Mouse (Mus musculus): ENCODE results near the gene Trio.
A peak's percentile ranks its signal among the peaks of the same experiment; 100 is the strongest.

Trio gene

DNA sequence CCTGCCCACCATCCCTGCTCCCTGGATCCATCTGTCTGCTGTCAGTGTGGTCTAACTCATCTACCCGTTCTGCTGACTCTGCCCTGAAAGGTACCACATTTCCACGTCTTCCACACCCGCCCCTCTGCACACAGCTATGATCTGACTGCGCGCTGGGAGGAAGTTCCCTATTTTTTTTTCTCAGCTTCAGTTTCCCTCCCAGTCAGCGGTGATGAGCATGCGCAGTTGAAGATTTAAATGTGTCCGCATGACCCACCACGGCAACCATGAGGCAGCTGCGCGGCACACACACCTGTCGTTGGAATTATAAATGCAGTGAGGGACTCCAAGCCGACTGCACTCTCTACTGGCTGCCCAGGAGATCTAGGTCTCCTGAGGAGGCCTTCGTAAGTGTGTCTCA is 142.8 kb downstream of the Trio start:
- peak; percentile 21 for DNase-seq (ENCODE audit: low read depth, low spot score)

DNA sequence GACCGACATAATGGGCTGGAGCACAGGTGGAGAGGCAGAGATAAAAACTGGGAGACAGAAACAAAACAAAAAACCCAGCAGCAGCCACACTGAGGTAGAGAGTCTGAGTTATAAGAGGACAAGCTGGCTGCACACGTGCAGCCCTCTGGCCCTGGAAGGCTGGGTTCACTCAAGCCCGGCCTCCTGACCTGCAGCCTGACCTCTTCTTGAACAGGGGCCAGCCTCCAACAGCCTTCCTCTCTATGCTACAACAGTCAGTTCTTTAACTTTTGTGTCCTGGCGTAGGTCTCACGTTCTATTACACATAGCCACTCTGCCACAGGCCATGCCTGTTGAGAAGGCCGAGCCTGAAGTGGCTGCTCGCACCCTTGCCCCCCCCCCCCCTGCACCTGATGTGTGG is 147.8 kb downstream of the Trio start:
- DNase-seq (ENCODE audit: low read depth, low spot score) = no peak

DNA sequence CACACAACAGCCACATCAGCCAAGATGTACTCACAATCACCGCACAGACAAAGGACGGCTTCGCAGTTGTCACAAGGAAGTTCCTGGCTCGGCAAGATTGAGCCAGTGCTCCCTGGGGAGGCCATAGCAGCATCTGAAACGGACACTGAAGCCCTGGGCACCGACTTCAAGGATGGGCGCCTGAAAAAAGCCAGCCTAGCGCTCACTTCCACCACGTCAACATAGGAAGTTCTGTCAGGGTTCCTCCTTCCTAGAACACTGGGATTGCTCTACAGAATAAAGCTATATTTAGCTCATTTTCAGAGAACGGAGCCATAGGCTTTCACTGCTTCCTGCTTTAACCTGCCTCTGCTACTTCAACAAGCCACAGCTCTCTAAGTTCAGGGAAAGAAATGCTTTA is 149.3 kb downstream of the Trio start:
- DNase-seq (ENCODE audit: low read depth, low spot score) = no peak

DNA sequence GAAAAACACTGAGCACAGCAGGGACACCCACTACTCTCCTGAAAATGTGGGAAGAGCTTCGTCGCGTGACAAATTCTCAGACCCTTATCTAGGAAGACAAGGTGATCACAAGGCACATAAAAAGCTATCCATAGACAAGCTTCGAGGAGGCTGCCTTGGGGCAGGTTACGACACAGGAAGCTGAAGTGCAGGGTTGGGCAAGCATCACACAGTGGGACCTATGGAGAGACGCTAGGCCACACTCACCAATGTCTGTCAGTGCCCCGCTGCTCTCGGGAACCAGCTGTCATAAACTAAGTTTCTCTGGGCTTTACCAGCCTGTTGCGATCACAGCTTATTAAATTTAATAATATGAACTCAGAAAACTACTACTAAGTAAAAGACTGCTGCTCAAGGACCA is 149.9 kb downstream of the Trio start:
- no peak for DNase-seq (ENCODE audit: low read depth, low spot score)

DNA sequence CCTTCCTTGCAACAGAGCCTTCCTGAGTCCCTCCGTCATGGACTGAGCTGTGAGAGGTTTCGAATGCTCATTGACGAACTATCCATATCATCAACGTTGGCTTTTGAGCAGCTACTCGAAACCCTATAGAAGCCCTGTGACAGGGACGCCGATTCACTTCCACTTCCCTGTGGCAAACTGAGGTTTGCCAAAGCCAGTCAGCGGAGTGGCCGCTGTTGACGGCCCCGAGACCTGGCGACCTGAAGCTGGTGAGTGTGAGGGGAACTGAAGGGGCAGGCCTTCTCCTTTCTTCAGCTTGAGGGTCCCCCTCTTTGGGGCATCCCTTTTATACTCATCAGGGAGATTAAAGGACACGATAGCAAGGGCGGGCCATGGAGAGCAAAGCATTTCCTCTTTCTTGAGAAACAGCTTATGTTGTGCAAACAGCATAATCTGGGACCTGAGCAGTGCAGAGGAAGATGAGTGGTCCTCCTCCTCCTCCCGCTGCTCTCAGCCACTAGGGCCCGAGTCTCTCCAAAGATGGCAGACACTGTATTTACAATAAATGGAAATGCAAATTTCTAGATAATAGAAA is 151.8 kb downstream of the Trio start:
- no peak for DNase-seq (ENCODE audit: low read depth, low spot score)

DNA sequence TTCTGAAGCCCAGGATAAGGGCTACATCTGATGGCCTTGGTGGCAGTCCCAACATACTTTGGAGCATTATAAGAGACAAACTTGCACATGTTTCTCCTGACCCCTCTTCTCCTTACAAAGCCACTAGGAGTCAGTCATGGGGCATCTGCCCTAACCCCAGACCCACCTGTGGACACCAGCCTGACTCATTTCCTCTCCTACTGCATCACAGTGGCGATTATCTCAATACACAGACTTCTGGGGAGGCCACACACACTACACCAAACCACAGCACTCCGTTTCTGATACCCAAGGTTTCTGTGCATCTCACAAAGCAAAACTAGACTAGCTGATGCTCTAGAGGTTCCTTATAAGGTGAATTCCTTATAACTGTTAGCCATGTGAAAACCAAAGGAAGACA is 153.4 kb downstream of the Trio start:
- no peak for DNase-seq (ENCODE audit: low read depth, low spot score)

DNA sequence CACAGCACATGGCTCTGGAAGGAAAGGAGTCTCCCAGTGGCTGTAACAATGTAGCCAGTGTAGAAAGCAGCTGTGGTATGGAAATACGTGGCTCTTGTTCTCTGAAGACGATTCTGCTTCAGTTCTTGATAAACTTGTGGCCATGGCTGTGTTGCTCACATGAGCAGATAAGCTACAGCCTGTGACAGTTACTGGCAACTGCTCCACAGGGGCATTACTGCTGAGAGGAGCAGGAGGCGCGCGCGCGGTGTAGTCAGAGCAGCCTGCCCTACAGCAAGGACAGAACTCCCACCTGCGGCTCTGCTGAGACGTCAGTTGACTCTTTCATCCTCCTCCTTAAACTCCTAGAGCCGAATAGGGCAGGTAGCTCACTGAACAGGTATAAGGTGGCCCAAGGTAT is 153.9 kb downstream of the Trio start:
- no peak for DNase-seq (ENCODE audit: low read depth, low spot score)

DNA sequence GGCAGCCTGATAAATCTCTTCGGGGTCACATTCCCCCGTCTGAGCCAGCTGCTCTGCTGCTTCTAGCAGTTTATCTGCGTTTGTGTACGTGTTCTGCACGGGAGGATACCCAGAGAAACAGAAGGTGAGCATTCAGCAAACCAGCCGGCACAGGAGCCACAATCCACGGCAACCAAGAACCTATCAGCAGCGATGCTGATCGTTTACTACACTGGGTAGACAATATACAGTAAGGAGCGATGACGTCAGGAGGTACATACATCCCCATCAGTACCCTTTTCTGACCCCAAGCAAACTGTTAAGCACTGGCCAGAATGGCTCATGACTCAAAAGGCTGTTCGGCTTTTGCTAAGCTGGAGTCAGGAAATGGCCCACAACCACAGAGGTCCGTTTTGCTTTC is 154.4 kb downstream of the Trio start:
- DNase-seq (ENCODE audit: low read depth, low spot score) = no peak

DNA sequence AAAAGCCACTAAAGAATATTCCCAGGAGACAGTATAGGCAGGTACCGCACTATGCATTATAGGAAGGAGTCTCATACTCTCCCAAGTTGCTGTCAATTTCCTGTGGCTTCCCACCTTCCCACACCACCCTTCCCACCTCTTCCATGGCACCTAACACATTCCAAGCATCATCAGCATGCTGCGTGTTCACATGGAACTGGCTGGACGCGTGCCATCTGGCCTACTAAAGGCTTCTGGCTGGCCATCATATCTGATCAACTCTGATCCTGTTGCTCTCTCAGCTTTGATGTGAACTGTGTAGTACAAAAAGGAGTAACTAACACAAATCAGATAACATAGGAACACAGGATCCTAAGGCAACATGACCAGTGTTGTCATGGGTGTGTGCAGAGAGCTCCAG is 156.6 kb downstream of the Trio start:
- DNase-seq (ENCODE audit: low read depth, low spot score) = no peak

DNA sequence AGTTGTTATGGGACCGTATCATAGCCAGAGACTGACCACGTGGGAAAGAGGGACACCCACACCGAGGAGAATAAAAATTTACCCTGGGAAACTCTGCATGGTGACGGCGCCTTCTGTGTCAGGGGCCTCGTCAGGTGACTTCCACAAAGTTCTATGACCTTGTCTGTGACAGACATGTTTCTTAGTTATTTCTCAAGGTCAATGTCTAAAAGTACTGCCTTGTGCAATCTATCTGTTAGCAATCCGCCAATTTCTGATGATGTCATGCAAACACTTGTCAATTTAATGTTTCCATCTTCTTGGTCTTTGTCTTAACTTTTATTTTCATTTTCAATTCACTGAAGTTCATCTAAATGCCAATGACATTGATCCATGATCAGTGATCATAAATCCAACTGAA is 157.8 kb downstream of the Trio start:
- DNase-seq (ENCODE audit: low read depth, low spot score) = no peak

DNA sequence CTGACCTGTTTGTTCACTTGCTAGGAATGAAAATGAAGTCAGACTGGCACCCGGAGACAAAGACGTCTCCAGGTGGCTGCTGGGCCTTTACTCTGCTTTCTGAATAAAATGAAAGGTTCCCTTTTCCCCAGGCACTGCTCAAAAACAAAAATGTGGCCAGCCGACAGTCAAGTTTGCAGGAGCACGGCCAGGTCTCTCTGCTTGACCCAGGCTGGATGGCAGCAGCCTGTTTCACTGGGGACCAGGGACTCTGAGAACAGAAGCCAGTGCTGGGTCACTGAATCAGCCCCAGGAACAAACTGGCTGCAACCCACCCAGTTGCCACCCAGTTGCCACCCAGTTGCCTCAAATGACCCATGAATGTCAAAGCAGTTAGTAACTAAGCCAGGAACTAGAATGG is 159.2 kb downstream of the Trio start:
- no peak for DNase-seq (ENCODE audit: low read depth, low spot score)

DNA sequence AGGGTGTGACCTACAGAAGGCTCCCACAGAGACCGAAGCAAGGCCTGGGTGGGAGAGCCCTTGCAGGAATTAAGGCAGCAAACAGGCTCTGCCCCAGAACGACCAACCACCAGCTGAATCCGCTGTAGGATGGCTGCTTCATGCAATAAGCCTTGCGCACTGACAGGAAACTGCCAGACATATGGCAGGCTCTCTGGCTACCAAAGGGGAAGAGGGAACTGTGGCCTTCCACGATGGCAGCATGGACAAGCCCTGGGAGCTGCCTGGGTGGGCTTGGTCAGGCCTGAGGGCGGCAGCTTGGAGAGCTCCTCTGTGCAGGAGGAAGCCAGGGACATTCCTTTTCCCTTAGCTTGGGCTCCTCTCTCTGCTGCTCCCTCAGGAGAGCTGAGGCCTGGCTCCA is 159.6 kb downstream of the Trio start:
- DNase-seq (ENCODE audit: low read depth, low spot score) = no peak

DNA sequence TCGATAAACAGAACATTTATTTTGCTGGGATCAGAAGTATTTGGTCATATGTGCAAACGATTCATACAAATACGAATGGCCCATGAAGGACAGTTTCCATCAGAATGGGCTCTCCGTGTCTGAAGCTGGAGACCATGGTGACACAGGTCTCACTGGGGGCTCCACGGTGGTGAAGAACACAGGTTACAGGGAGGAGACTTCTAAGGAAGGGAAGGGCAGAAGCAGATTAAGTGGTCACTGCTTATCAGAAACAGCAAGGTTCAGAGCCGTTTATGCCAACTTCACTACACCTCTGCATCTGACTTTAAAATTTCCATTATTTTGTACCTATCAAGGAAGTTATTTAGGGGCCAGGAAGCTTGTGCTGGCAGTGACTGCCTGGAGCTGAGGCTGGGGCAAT is 161.3 kb downstream of the Trio start:
- no peak for DNase-seq (ENCODE audit: low read depth, low spot score)

DNA sequence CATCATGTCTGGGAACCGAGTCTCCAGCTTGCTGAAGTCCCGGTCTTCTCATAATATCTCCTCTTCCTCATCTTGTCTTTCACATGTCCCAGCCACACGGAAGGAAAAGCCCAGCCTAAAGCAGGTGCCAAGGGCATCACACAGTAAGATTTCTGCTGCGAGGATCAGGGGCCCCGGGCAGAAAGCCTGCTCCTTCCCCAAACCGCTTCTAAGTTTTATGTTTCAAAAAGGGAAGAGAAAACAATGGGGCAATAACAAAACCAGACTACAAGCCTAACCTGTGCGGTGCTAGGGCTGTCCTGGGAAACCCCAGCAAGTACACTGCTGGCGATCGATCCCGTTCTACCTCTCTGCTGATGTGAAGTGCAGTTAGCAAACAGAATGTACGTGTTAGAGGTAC is 162.7 kb downstream of the Trio start:
- DNase-seq (ENCODE audit: low read depth, low spot score) = no peak

DNA sequence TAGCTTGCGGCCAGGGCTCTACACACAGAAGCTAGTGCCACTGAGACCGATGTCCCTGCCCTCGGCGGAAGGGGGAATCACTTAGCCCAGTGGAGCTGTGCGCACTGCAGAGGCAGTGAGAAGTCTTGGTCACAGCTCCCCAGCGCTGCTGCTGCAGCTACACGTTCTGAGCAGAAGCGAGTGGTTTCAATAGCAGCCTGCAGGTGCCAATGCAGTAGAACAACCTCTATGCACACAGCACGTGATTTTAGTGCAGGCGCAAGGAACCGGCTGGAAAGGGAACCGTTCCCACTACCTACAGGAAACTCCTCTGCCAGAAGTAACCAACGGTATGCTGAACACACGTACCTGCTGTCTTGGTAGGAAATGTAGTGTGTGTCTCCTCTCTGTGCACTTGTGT is 165.2 kb downstream of the Trio start:
- DNase-seq (ENCODE audit: low read depth, low spot score) = peak; percentile 30

DNA sequence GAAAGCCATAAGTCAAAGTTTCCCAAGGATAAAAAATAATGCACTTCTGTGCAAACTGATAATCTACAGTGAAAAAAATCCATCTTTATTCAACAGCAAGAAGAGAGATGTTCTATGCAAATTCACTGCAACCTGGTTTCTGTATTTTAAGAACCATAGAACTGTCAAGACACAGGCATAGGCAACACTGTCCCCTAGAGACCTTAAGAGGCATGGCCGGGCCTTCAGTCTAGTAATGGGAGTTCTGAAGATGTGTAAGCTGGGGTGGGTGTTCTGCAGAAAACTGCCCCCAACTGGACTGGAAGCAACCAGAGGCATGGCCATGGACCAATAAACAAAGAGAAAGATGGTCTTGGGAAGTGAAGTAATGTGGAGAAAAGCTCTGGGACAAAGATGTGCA is 166.1 kb downstream of the Trio start:
- DNase-seq (ENCODE audit: low read depth, low spot score) = peak; percentile 67

DNA sequence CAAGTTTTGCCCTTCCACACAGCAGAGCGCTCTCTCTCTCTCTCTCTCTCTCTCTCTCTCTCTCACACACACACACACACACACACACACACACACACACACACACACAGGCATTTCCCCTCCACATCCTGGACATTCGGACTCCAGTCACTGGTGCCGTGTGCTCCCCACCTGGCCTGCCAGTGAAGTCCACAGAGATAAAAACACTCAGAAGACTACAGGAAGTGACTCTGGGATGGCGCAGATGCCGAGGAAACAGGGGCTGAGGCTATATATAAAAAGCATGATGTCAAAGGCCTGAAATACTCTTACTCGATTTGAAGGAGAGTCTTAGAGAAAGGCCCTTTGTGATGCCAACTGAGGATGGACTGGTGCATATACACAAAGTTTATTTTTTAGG is 166.5 kb downstream of the Trio start:
- DNase-seq (ENCODE audit: low read depth, low spot score) = no peak

DNA sequence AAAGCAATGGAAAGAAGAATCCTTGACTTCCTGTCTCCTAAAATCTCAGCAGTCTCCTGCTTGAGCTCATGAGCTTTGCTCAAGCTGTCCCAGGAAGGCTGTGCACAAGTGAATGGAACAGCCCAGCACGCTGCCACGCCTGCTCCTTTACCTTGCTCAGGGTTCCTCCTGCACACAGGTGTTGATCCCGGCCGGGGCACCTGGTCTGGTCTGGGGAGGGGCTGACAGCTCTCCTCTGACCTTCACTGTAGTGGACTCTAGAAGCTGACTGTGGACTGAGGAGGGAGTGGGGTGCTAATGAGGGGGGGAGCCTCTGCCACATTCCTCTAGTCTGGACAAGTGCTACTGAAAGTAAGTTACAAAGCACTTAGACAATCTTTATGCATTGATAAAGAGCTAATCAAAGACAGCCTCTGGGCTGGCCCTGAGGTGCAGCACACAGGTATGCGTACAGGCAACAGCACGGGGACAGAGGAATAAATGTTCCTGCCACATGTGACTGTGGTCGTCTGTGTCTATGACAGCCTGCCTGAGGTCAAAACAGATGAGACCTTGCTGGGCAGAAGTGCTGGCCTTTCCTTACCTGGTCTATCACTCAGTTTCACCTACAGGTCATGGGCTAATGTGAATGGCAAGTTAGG is 167.3 kb downstream of the Trio start:
- no peak for DNase-seq (ENCODE audit: low read depth, low spot score)

DNA sequence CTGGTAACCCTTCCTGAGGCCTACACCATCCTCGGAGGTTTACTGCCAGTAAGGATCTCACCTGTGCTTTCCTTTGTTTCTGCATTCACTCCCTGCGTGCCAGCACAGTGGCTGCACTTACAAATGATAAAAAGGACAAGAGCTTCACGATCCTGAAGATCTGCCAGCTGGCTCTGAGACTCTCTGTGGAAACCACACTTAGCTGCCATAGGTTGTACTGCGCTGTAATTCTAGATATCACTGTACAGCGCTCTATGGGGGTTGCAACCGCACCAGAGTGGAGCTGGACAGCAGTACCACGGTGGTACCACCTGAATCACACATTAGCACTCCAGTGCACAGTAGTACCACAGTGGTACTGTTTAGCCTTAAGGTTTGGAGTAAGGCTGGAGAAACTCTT is 168.4 kb downstream of the Trio start:
- no peak for DNase-seq (ENCODE audit: low read depth, low spot score)

DNA sequence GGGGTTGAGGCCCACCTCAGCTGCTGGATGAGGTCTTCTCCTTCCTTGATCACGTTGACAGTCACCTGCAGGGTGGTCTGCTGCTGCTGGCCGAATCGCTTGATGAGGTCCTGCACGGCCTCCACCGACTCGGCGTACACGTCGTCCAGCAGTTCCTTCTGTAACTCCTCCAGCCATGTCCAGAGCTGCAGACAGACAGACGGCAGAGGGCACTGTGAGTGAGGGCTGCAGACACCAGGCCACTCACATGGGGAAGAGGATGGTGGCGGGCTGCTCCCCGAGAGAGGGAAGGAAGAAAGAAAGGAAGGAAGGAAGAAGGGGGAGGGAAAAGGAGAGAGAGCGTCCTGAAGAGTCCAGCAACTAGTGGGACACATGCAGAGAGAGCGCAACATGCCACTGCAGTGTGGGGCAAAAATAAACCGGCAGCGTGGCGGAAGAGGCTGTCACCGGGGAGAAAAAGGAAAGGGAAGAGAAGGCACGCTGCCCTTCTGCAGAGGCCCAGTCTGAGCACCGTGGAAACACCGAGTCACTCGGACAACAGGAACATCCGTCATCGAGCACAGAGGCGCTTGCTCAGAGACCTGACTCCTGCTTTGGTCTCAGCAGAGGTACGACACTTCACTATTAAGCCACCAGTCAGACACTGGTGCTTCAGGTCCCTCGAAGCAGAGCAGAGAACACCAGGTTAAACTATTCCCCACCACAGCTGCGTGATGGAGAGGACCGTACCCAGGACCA is 169.4 kb downstream of the Trio start:
- no peak for DNase-seq (ENCODE audit: low read depth, low spot score)

DNA sequence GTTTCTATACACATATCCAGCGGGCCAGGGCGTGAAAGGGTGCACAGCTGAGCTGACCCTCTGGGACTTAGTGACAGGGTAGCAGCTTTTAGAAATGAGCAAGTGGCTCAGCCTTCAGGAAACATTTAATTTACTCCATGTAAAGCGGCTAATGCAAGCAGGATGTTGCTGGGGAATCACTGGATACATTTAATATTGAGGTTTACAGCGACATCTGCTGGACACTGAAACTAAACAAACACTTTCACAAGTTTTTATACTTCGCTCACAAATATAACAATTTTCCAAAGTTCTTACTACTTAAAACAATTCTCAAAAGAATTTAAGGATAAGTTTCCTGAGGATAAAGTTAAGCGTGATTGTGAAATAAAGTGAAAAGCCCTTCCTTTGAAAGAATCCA is 174.3 kb downstream of the Trio start:
- peak; percentile 52 for DNase-seq (ENCODE audit: low read depth, low spot score)

DNA sequence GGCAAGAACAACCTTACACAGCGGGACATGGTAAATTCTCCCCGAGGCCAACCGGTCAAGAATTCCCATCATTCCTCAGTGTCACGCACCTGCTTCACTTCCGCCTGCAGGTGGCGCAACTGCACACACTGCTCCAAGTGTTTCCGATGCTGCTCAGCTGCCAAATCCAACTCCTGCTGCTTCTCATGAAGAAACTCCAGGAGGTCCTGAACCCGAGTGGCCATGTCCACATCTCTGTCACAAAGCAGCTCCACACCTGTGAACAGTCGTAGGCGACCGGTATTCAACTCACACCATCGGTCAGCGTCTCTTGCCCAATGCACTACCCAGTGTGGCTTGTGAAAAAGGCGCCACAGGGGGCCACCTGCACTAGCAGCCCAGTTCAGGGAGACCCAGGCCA is 174.7 kb downstream of the Trio start:
- DNase-seq (ENCODE audit: low read depth, low spot score) = peak; percentile 90

DNA sequence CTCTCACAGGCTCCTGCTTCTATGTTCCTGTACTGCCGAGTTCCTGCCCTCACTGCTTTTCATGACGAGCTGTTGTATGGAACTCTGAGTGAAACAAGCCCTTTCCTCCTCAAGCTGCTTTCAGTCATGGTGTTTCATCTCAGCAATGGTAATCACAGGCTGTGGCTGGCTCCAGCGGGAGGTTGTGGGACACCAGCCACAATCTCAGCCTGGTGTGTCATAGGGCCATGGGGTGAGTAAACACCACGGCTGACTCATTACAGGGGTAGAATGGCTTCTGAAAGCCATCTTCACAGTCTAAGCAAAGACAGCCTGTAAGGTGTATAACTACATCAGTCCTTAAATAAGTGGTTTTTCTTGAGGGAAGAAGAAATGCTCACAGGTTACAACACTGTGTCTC is 175.7 kb downstream of the Trio start:
- no peak for DNase-seq (ENCODE audit: low read depth, low spot score)

Data from ZHBTc4 (cell line).